Mouse (Mus musculus) embryonic stem cell, embryonic (primary cell): Measurements from ENCODE around the gene Rab26.

Experiments used
- CTCF ChIA-PET, 4 experiments: fragments of 300-600 bp in 2 of 4; fragments of 350-600 bp in 2 of 4; sonication (Branson Sonifier 250); formaldehyde crosslinking; loops; one replicate each; lab custom pipeline; 2022; ENCODE audit warnings: inconsistent platforms in 2 of 4; lab: Charles Lee
- POLR2A ChIA-PET, 4 experiments: fragments of 300-600 bp in 2 of 4; fragments of 350-600 bp in 2 of 4; sonication (Branson Sonifier 250); formaldehyde crosslinking; loops; one replicate each; lab custom pipeline; 2022; ENCODE audit warnings: antibody characterized with exemption in 4 of 4, inconsistent platforms in 1 of 4; lab: Charles Lee

The Rab26 gene

DNA sequence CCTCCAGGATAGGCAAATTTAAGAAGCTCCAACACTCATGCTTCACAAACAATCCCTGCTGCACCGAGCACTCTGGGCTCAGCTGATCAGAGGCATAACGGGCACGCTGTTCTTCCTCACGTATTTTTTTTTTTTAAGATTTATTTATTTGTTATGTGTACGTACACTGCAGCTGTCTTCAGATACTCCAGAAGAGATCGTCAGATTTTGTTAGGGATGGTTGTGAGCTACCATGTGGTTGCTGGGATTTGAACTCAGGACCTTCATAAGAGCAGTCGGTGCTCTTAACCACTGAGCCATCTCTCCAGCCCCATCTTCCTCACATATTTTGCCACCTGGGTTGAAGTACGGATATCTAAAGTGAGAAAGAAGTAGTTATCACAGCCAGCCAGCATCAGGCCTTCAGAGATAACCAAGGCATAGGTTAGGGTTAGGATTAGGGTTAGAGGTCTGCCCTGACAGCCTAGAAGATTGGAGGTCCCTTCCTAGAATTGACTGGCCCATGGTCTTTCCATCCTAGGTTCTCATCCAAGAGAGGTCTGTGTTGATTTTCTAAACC, at the start of gene Rab26:
Rab26 (minus strand) TSS at position 51 of the 559 bp plus-strand sequence.
- ChIA-PET CTCF (no interaction called here), POLR2A (interaction anchor here in 2 of 4 experiments (0.7 to 11.9 kb wide), 7 partner anchors 9 to 156 kb away, joined by 3 to 396 read pairs (median 3); partner anchors contain the start of genes Mlst8 (in 2 of the 2), Pkd1 (in 2 of the 2), Bricd5 (in 1 of the 2) and Caskin1 (in 1 of the 2))

DNA sequence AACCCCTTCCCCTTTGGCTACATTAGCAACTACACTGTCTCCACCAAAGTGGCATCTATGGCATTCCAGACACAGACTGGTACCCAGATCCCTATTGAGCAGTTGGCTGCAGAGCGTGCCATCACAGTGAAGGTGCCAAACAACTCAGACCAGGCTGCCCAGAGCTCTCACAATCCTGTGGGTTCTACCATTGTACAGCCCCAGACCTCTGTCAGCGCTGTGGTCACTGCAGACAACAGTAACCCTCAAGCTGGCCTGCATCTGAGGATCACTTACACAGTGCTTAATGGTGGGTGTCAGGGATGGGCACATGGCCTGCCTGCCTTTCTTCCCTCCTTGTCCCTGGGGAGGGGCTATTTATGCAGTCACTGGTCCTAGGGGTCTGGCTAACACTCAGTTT, 46.3 kb upstream of the Rab26 start:
- POLR2A ChIA-PET, result interaction anchor here in 2 of 4 experiments (0.6 to 1.2 kb wide), 6 partner anchors 15 to 89 kb away, joined by 3 to 4 read pairs (median 3); partner anchors contain the start of gene Zfp598 (in 1 of the 2)
- CTCF ChIA-PET, result interaction anchor here in 2 of 4 experiments (0.8 to 0.9 kb wide), 1 partner anchor 48 kb away, joined by 3 read pairs; no protein-coding TSS in a partner anchor

DNA sequence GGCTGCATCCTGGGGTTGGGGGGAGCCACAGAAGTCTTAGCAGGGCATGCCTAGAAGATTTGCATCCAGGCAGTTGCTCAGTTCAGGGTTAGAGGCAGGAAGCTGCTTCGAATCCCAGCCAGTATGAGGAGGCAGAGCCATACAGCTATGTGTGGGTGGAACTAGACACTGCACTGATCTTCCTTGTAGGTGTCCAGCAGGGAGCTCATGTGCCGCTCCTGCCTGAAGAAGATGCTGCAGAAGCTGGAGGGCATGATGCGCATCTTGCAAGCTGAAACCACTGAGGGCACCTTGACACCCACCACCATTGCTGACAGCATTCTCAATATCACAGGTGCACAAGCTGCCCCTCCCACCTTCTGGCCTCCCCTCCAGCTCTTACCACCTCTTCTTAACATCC, 45.5 kb upstream of the Rab26 start:
- ChIA-PET POLR2A (interaction anchor here in 2 of 4 experiments (0.6 to 1.6 kb wide), 13 partner anchors 8 to 264 kb away, joined by 3 to 4 read pairs (median 3); partner anchors contain the start of genes Pkd1 (in 1 of the 2), Traf7 (in 1 of the 2) and Zfp598 (in 1 of the 2)), CTCF (interaction anchor here in 2 of 4 experiments (0.8 to 0.9 kb wide), 1 partner anchor 49 kb away, joined by 3 read pairs; no protein-coding TSS in a partner anchor)

DNA sequence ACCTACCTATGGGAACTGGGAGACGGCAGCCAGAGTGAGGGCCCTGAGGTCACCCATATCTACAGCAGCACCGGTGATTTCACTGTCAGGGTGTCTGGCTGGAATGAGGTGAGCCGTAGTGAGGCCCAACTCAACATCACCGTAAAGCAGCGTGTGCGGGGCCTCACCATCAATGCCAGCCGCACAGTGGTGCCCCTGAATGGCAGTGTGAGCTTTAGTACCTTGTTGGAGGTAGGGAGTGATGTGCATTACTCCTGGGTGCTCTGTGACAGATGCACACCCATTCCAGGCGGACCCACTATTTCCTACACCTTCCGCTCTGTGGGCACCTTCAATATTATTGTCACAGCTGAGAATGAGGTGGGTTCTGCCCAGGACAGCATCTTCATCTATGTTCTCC, 39.8 kb upstream of the Rab26 start:
- ChIA-PET POLR2A (interaction anchor here in 2 of 4 experiments (0.8 to 1.9 kb wide), 7 partner anchors 9 to 148 kb away, joined by 3 to 4 read pairs (median 3); partner anchors contain the start of genes Traf7 (in 2 of the 2) and Syngr3 (in 1 of the 2)), CTCF (no interaction called here)

DNA sequence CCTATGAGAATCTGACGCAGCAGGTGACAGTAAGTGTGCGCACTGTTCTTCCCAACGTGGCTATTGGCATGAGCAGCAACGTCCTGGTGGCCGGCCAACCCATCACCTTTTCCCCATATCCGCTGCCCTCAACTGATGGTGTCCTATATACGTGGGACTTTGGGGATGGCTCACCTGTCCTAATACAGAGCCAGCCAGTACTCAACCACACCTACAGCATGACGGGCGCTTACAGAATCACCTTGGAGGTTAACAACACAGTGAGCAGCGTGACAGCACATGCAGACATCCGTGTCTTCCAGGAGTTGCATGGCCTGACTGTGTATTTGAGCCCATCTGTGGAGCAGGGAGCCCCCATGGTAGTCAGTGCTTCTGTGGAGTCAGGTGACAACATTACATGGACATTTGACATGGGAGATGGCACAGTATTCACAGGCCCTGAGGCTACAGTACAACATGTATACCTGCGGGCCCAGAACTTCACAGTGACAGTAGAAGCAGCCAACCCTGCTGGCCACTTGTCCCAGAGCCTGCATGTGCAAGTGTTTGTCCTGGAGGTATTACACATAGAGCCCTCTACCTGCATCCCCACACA, 38.7 kb upstream of the Rab26 start:
- ChIA-PET POLR2A (interaction anchor here in 2 of 4 experiments (0.8 to 1.5 kb wide), 3 partner anchors 9 to 117 kb away, joined by 3 read pairs; partner anchors contain the start of genes Syngr3 (in 1 of the 2) and Traf7 (in 1 of the 2)), CTCF (no interaction called here)

DNA sequence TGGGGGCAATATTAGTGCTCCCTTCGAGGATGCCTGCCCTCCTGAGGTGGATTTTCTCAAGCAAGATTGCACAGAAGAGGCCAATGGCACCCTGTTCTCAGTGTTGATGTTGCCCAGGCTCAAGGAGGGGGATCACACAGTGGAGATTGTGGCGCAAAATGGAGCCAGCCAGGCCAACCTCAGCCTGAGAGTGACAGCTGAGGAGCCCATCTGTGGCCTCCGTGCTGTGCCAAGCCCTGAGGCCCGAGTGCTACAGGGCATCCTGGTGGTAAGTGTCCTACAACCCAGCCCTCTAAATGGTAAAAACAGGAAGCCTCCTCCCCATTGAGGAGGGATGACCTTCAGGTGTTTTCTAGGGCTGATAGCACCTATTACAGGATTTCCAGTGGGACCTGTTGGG, 35.8 kb upstream of the Rab26 start:
- POLR2A ChIA-PET, result interaction anchor here in 3 of 4 experiments (0.6 to 1.8 kb wide), 4 partner anchors 14 to 138 kb away, joined by 3 to 7 read pairs (median 5); partner anchors contain the start of gene Traf7 (in 2 of the 3)
- CTCF ChIA-PET, result interaction anchor here in 1 of 4 experiments (1.1 kb wide), 1 partner anchor 59 kb away, joined by 4 read pairs; no protein-coding TSS in a partner anchor

DNA sequence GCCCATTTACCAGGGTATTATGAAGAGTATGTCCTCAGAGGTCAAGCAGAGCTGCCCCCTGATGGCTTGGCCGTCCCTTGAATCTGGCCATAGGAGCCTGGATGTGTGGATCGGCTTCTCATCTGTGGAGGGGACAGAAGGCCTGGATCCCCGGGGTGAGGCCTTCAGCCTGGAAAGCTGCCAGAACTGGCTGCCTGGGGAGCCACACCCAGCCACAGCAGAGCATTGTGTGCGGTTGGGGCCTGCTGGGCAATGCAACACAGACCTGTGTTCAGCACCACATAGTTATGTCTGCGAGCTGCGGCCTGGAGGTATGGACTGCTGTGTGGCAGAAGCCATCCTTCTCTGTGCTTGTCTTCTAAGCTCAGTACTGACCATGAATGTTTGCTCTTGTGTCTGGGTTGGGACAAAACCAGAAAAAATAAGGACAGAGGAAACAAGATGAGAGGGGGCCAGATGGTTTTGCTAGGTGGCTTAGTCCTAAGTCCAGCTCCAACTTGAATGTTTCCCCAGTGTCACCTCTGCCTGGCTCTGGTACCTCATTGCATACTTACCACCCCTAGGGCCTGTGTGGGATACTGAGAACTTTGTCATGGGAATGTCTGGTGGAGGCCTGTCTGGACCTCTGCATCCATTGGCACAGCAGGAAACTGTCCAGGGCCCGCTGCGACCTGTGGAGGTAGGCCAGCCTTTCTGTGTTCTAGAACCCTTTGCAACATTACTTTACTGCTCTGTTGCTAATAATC, 33.2 kb upstream of the Rab26 start:
- ChIA-PET POLR2A (interaction anchor here (0.6 to 3.5 kb wide), 23 partner anchors 9 to 806 kb away, joined by 3 to 24 read pairs (median 3); partner anchors contain the start of genes Pkd1 (in 4 of the 4), Traf7 (in 2 of the 4), Nthl1 (in 1 of the 4) and Tsc2 (in 1 of the 4)), CTCF (interaction anchor here in 1 of 4 experiments (1.2 kb wide), 1 partner anchor 61 kb away, joined by 4 read pairs; no protein-coding TSS in a partner anchor)

DNA sequence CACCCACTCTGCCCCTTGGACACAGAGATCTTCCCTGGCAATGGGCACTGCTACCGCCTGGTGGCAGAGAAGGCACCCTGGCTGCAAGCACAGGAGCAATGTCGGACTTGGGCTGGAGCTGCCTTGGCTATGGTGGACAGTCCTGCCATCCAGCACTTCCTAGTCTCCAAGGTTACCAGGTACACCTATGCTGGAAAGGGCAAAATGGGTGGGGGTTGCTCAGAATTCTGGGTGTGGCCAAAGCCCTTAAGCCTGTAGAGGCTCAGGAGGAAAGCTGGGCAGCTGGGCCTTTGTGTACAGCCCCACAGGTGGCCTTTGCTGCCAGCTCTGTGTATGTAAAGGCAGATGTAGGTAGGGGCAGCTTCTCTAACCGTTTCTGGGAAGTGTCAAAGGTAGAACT, 31.8 kb upstream of the Rab26 start:
- ChIA-PET CTCF (interaction anchor here in 1 of 4 experiments (0.9 kb wide), 1 partner anchor 71 kb away, joined by 3 read pairs; no protein-coding TSS in a partner anchor), POLR2A (interaction anchor here in 2 of 4 experiments (0.6 to 4.4 kb wide), 10 partner anchors 9 to 81 kb away, joined by 3 to 22 read pairs (median 4); partner anchors contain the start of genes Pkd1 (in 2 of the 2) and Traf7 (in 2 of the 2))

DNA sequence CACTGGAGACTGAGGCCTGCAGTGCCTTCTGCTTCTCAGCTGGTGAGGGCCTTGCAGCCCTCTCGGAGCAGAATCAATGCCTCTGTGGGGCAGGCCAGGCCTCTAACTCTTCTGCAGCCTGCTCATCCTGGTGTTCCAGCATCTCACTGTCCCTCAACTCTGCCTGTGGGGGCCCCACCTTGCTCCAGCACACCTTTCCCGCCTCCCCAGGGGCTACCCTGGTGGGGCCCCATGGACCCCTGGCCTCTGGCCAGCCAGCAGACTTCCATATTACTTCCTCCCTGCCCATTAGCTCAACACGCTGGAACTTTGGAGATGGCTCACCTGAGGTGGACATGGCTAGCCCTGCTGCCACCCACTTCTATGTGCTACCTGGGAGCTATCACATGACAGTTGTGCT, 31.1 kb upstream of the Rab26 start:
- ChIA-PET POLR2A (interaction anchor here in 3 of 4 experiments (0.6 to 4.4 kb wide), 12 partner anchors 8 to 82 kb away, joined by 3 to 22 read pairs (median 4); partner anchors contain the start of genes Pkd1 (in 3 of the 3) and Traf7 (in 2 of the 3)), CTCF (no interaction called here)

DNA sequence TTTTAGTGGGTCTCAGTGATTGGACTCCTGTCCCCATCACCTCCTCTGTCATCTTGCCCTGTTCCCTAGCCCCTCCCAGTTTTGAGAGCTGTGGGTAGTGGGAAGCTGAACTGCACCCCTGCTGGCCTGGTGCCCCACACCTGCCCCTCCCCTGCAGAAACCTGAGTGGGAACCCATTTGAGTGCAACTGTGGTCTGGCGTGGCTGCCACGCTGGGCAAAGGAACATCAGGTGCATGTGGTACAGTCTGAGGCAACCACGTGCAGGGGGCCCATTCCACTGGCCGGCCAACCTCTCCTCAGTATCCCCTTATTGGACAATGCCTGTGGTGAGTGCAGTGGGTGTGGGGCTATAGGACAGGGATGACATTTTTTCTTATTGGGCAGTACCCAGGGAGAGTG, 30.4 kb upstream of the Rab26 start:
- POLR2A ChIA-PET, result interaction anchor here in 3 of 4 experiments (0.5 to 4.4 kb wide), 9 partner anchors 8 to 41 kb away, joined by 3 to 22 read pairs (median 6); partner anchors contain the start of genes Pkd1 (in 3 of the 3) and Traf7 (in 2 of the 3)

DNA sequence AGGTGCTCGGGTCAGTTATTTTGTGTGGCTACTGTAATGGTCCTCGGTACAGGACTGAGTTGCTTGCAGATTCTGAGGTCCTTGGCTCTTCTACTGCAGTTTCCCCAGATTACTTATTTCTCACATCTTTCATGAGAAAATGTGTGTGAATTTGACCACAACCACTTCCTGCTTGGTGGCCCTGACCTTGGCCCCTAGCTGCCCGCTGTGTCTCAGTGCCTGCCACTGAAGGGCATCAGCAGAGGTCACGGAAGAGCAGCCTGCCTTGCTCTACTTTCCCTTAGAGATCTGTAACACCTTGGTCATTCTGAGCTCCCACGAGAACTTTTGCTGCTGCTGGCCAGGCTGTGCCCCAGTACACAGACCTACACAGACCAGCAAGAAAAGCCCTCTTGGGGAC, 29.6 kb upstream of the Rab26 start:
- CTCF ChIA-PET, result interaction anchor here in 2 of 4 experiments (0.6 to 1.1 kb wide), 2 partner anchors 163 to 212 kb away, joined by 3 read pairs; no protein-coding TSS in a partner anchor
- POLR2A ChIA-PET, result interaction anchor here in 3 of 4 experiments (0.8 to 4.4 kb wide), 10 partner anchors 8 to 41 kb away, joined by 3 to 22 read pairs (median 4); partner anchors contain the start of genes Pkd1 (in 2 of the 3) and Traf7 (in 2 of the 3)

More for the DNA sequence above, 30.4 kb upstream of the Rab26 start:
- CTCF ChIA-PET, result no interaction called here

DNA sequence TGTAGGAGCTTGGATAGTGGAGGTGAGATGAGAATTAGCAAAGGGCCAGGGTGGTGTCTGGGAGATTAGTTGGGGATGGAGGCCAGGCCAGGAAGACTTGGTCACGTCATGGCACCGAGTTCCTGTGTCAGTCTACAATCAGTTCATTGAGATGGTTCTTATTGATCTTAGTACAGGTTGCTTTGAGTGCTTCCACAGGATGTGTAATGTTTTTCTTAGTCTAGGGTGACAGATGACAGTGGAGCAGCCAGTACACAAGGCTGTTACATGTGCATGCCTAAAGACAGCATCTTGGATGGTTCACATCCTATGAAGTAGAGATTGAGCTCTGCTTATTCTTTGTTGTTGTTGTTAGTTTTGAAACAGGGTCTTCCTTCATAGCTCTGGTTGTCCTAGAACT, 27.6 kb upstream of the Rab26 start:
- CTCF ChIA-PET, result interaction anchor here in 1 of 4 experiments (0.8 kb wide), 1 partner anchor 10 kb away, joined by 3 read pairs; no protein-coding TSS in a partner anchor
- POLR2A ChIA-PET, result interaction anchor here in 3 of 4 experiments (0.6 to 4.4 kb wide), 4 partner anchors 11 to 33 kb away, joined by 3 to 22 read pairs (median 4); partner anchors contain the start of gene Traf7 (in 1 of the 3)

DNA sequence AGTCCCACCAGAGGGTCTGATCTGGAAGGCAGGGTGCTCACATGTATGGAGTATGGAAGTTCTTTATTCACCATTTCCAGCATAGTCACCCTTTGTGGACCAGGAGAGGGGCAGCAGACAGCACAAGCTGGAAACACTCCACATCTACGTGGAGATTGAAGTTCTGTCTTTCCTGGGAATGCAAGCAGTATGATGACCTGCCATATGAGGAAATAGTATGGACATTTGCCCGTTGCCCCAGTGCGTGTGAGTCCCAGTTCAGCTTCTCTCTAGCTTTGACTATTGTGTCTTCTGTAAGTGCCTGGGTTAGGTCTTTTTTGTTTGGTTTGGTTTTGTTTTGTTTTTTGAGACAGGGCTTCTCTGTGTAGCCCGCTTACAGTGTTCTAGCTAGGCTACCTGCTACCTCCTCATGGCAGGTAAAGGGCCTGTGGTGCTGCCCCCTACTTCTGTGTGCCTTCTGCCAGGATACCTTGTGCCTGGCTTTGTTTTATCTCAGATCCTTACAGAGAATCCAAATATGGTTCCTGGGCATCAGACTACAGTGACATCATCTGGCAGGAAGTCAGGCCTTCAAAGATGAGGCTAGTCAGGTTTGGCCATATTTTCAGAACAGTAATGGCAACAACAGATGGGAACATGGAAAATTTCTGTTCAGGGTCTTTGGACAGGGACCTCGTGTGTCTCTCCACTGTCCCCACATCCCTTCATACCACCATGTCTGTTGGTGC, 26.5 kb upstream of the Rab26 start:
- CTCF ChIA-PET, result interaction anchor here in 1 of 4 experiments (0.6 kb wide), 1 partner anchor 55 kb away, joined by 3 read pairs; no protein-coding TSS in a partner anchor
- POLR2A ChIA-PET, result interaction anchor here in 2 of 4 experiments (1.0 to 3.4 kb wide), 9 partner anchors 10 to 108 kb away, joined by 3 to 15 read pairs (median 4); partner anchors contain the start of genes Traf7 (in 2 of the 2) and Pkd1 (in 1 of the 2)

DNA sequence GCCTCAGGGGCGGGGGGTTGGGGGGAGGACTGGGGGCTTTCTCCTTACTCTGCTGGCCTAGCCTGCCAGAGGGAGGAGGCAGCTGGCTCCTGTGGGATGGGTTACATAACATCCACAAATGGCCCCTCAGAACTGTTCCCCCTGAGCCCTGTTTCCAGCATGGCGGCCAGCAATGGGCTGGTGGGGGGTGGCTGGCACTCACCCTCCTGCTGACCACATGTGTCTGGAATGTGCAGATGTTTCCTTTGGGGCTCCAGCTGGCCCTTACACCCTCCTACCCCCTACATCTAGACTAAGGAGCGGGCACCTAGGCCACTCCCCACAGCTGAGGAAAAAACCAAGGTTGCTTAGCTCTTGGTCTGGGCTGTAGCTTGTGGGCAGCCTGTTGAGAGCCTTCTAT, 25.1 kb upstream of the Rab26 start:
- CTCF ChIA-PET, result interaction anchor here in 1 of 4 experiments (0.9 kb wide), 1 partner anchor 69 kb away, joined by 5 read pairs; no protein-coding TSS in a partner anchor
- POLR2A ChIA-PET, result interaction anchor here in 3 of 4 experiments (1.1 to 3.4 kb wide), 8 partner anchors 9 to 109 kb away, joined by 3 to 17 read pairs (median 4); partner anchors contain the start of genes Pkd1 (in 2 of the 3) and Traf7 (in 2 of the 3)

DNA sequence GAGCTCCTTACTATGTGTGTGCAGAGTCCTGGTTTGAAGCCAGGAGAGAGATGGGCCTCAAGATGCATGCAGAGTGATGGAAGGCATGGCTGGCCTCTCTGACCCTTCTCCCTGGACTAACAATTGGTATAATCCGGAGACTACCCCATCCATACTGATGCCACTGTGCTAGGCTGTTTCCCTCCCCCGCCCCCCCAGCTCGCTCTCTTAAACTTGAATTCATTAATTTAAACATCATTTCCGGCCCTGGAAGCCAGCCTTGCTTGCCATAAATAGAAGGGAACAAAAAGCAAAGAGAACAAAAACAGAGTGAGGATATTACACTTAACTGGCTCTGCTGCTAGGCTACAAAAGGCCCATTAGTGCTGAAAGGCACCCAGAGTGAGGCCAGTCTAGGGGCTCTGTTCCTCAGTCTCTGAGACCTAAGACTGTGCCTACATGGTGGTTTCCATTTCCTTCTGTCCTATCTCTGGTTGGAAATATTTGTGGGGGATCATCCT, 24.6 kb upstream of the Rab26 start:
- POLR2A ChIA-PET, result interaction anchor here in 3 of 4 experiments (0.9 to 3.4 kb wide), 12 partner anchors 8 to 111 kb away, joined by 3 to 17 read pairs (median 4); partner anchors contain the start of genes Pkd1 (in 2 of the 3), Traf7 (in 2 of the 3), Nthl1 (in 1 of the 3) and Tsc2 (in 1 of the 3)
- CTCF ChIA-PET, result interaction anchor here in 1 of 4 experiments (0.9 to 1.7 kb wide), 2 partner anchors 19 to 70 kb away, joined by 5 read pairs; no protein-coding TSS in a partner anchor
